Mouse (Mus musculus) G1E (cell line): ENCODE results near the gene Rhbg.

Experiments
- CTCF ChIP-seq: IDR thresholded peaks from 2 replicates; pipeline ENCODE4 v1.5.1; 2012; ENCODE audit warnings: low read depth, low read length, inconsistent platforms, mixed read lengths
- GATA1 ChIP-seq: IDR thresholded peaks from 2 replicates; pipeline ENCODE4 v1.6.1; 2012; ENCODE audit warnings: borderline replicate concordance, low read length, inconsistent platforms, mixed read lengths
- TAL1 ChIP-seq: conservative IDR thresholded peaks from 2 replicates; pipeline ENCODE4 v1.6.1; 2012; ENCODE audit warnings: low read depth, low read length, inconsistent platforms, mixed read lengths

GRCm38 (mm10) chr3:88238866-88239391, 15.6 kb downstream of the Rhbg start:
- TF ChIP-seq CTCF = no peak
- no peak for TF ChIP-seq TAL1
- TF ChIP-seq GATA1 = no peak
